Mouse (Mus musculus) thymus, adult 2 months (tissue): ENCODE results near the gene Kcnk3.

Experiments used
- CTCF ChIP-seq: fragments of 200-500 bp; IDR thresholded peaks from 2 replicates; pipeline ENCODE4 v1.5.1; 2012; ENCODE audit warnings: mild to moderate bottlenecking, control low read depth, low read length, moderate library complexity, borderline replicate concordance; ENCODE audit not compliant: control insufficient read depth, poor library complexity, insufficient read depth; ENCODE audit errors: extremely low read depth
- POLR2A ChIP-seq: fragments of 200-500 bp; IDR thresholded peaks from 2 replicates; pipeline ENCODE4 v1.6.1; 2012; ENCODE audit warnings: mild to moderate bottlenecking, low read length, control low read depth, moderate library complexity; ENCODE audit not compliant: control insufficient read depth, poor library complexity, insufficient read depth; ENCODE audit errors: extremely low read depth

- TF ChIP-seq POLR2A (no peak), CTCF (no peak)
These were observed 79.2 kb downstream of the Kcnk3 start for GRCm38 (mm10) chr5:30667215-30667614.
